Mouse (Mus musculus): ENCODE data around the gene Gng12.
A peak's percentile ranks its signal among the peaks of the same experiment; 100 is the strongest.
"Not testable (repeated sequence)": the region's sequence is repeated elsewhere in the genome, so short reads cannot be mapped to it uniquely, and the experiment has no call there.

Gene Gng12

GRCm38 (mm10) chr6:66958466-66959235, 62.5 kb downstream of the Gng12 start:
- no peak for DNase-seq

GRCm38 (mm10) chr6:66962582-66963043, 66.4 kb downstream of the Gng12 start:
- peak; percentile 26 for DNase-seq

- DNase-seq, result no peak
These were observed 66.9 kb downstream of the Gng12 start for GRCm38 (mm10) chr6:66963068-66963467.

- not testable (repeated sequence) for DNase-seq
These were observed 67.5 kb downstream of the Gng12 start for GRCm38 (mm10) chr6:66963651-66964050.

GRCm38 (mm10) chr6:66964222-66964621, 68.0 kb downstream of the Gng12 start:
- no peak for DNase-seq

- DNase-seq, result no peak
These were observed 69.0 kb downstream of the Gng12 start for GRCm38 (mm10) chr6:66965203-66965602.

- no peak for DNase-seq
These were observed 71.6 kb downstream of the Gng12 start for GRCm38 (mm10) chr6:66967788-66968187.

GRCm38 (mm10) chr6:66969446-66969845, 73.2 kb downstream of the Gng12 start:
- DNase-seq, result no peak

GRCm38 (mm10) chr6:66972300-66972699, 76.1 kb downstream of the Gng12 start:
- no peak for DNase-seq

GRCm38 (mm10) chr6:66973180-66973579, 77.0 kb downstream of the Gng12 start:
- no peak for DNase-seq

- no peak for DNase-seq
These were observed 79.3 kb downstream of the Gng12 start for GRCm38 (mm10) chr6:66975522-66975921.

- no peak for DNase-seq
These were observed 83.0 kb downstream of the Gng12 start for GRCm38 (mm10) chr6:66979197-66979596.

- DNase-seq, result no peak
These were observed 83.8 kb downstream of the Gng12 start for GRCm38 (mm10) chr6:66980040-66980439.

GRCm38 (mm10) chr6:66981366-66981765, 85.2 kb downstream of the Gng12 start:
- no peak for DNase-seq

- DNase-seq, result no peak
These were observed 85.7 kb downstream of the Gng12 start for GRCm38 (mm10) chr6:66981864-66982263.

GRCm38 (mm10) chr6:66984079-66984478, 87.9 kb downstream of the Gng12 start:
- no peak for DNase-seq

GRCm38 (mm10) chr6:66984672-66985071, 88.5 kb downstream of the Gng12 start:
- DNase-seq, result no peak

- no peak for DNase-seq
These were observed 89.3 kb downstream of the Gng12 start for GRCm38 (mm10) chr6:66985500-66985899.

GRCm38 (mm10) chr6:66986063-66986462, 89.9 kb downstream of the Gng12 start:
- DNase-seq, result no peak

GRCm38 (mm10) chr6:66987643-66988042, 91.4 kb downstream of the Gng12 start:
- DNase-seq, result no peak

- DNase-seq, result no peak
These were observed 92.2 kb downstream of the Gng12 start for GRCm38 (mm10) chr6:66988363-66988762.

GRCm38 (mm10) chr6:66989037-66989436, 92.8 kb downstream of the Gng12 start:
- no peak for DNase-seq

GRCm38 (mm10) chr6:66989518-66989917, 93.3 kb downstream of the Gng12 start:
- no peak for DNase-seq

GRCm38 (mm10) chr6:66992232-66992631, 96.0 kb downstream of the Gng12 start:
- DNase-seq, result no peak

GRCm38 (mm10) chr6:66992786-66993185, 96.6 kb downstream of the Gng12 start:
- no peak for DNase-seq

Data from right cerebral cortex, adult 18-20 months (tissue).